Mouse (Mus musculus): Measurements from ENCODE around the gene Gm6169. TPM values are rescaled to one million over a fixed set of nuclear protein-coding genes. Genes with fewer than 3 reads are reported as not detected.

Gene Gm6169
- polyA plus RNA-seq, 2 experiments = 2.1 to 5.1 TPM

GRCm38 (mm10) chr13:97087421-97087820 lies 11.6 kb downstream of the Gm6169 start:
- ATAC-seq (ENCODE audit: low FRiP score, low read depth) (no peak), DNase-seq (ENCODE audit: low spot score) (no peak)
- Histone ChIP-seq H3K27me3 (ENCODE audit: control insufficient read depth, insufficient read depth, low read length) (no peaks in the 10 kb centered on the region), H3K9ac (ENCODE audit: low read depth, low read length, severe bottlenecking) (no peak overlapping the region), H3K36me3 (ENCODE audit: control insufficient read depth, insufficient read depth, low read length) (no peaks in the 10 kb centered on the region), H3K4me2 (replicated peaks; ENCODE audit: low read depth, low read length, severe bottlenecking) (no peak overlapping the region), H3K9me3 (ENCODE audit: control insufficient read depth, low read length) (no peaks in the 10 kb centered on the region), H3K27ac (replicated peaks; ENCODE audit: low read depth, low read length) (no peak overlapping the region), H3K4me1 (ENCODE audit: control insufficient read depth, insufficient read depth, low read length) (no peaks in the 10 kb centered on the region), H3K4me3 (replicated peaks; ENCODE audit: low read length) (no peak overlapping the region)
- 92% methylated on average over 6 of the region's 6 CpGs for WGBS
- TF ChIP-seq POLR2A (IDR thresholded peaks at IDR 0.05; ENCODE audit: borderline replicate concordance, extremely low read depth, insufficient read depth, insufficient read length) = no peak

GRCm38 (mm10) chr13:97086316-97086715 lies 12.7 kb downstream of the Gm6169 start:
- no peak overlapping the region for H3K4me2 ChIP-seq (replicated peaks; ENCODE audit: low read depth, low read length, severe bottlenecking)
- no peak for DNase-seq (ENCODE audit: low spot score)
- 75% methylated on average over 9 of the region's 9 CpGs for WGBS
- no peak for ATAC-seq (ENCODE audit: low FRiP score, low read depth)
- H3K27ac ChIP-seq (replicated peaks; ENCODE audit: low read depth, low read length) = no peak overlapping the region
- no peak overlapping the region for H3K4me3 ChIP-seq (replicated peaks; ENCODE audit: low read length)
- no peak overlapping the region for H3K9ac ChIP-seq (ENCODE audit: low read depth, low read length, severe bottlenecking)
- TF ChIP-seq POLR2A (IDR thresholded peaks at IDR 0.05; ENCODE audit: borderline replicate concordance, extremely low read depth, insufficient read depth, insufficient read length) = no peak
- no peaks in the 10 kb centered on the region for H3K9me3 ChIP-seq (ENCODE audit: control insufficient read depth, low read length)
- H3K27me3 ChIP-seq (ENCODE audit: control insufficient read depth, insufficient read depth, low read length) = no peaks in the 10 kb centered on the region
- no peaks in the 10 kb centered on the region for H3K36me3 ChIP-seq (ENCODE audit: control insufficient read depth, insufficient read depth, low read length)
- no peaks in the 10 kb centered on the region for H3K4me1 ChIP-seq (ENCODE audit: control insufficient read depth, insufficient read depth, low read length)

DNA sequence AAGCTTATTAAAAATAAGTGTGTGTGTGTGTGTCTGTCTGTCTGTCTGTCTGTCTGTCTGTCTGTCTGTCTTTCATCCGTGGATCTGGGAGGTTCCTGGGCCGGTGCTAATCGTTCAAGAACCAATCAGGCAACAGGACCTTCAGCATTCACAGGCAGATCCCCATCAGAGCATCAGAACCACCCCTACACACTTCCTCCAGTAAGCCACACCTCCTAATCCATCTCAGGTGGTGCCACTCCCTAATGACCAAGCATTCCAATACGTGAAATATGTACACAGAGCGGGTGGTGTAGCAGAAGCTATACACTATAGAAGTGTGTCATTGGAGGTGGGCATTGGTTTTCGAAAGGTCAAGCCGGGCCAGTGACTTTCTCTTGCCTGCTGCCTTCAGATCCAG lies 16.6 kb downstream of the Gm6169 start:
- no peaks in the 10 kb centered on the region for H3K36me3 ChIP-seq (ENCODE audit: control insufficient read depth, insufficient read depth, low read length)
- H3K4me2 ChIP-seq (replicated peaks; ENCODE audit: low read depth, low read length, severe bottlenecking) = no peak overlapping the region
- ATAC-seq (ENCODE audit: low FRiP score, low read depth) (no peak), DNase-seq (ENCODE audit: low spot score) (no peak)
- no peaks in the 10 kb centered on the region for H3K9me3 ChIP-seq (ENCODE audit: control insufficient read depth, low read length)
- no peak overlapping the region for H3K4me3 ChIP-seq (replicated peaks; ENCODE audit: low read length)
- H3K9ac ChIP-seq (ENCODE audit: low read depth, low read length, severe bottlenecking) = no peak overlapping the region
- WGBS = 84% methylated on average over 7 of the region's 7 CpGs
- H3K4me1 ChIP-seq (ENCODE audit: control insufficient read depth, insufficient read depth, low read length) = no peaks in the 10 kb centered on the region
- no peak for TF ChIP-seq POLR2A (IDR thresholded peaks at IDR 0.05; ENCODE audit: borderline replicate concordance, extremely low read depth, insufficient read depth, insufficient read length)
- H3K27ac ChIP-seq (replicated peaks; ENCODE audit: low read depth, low read length) = no peak overlapping the region
- H3K27me3 ChIP-seq (ENCODE audit: control insufficient read depth, insufficient read depth, low read length) = no peaks in the 10 kb centered on the region

DNA sequence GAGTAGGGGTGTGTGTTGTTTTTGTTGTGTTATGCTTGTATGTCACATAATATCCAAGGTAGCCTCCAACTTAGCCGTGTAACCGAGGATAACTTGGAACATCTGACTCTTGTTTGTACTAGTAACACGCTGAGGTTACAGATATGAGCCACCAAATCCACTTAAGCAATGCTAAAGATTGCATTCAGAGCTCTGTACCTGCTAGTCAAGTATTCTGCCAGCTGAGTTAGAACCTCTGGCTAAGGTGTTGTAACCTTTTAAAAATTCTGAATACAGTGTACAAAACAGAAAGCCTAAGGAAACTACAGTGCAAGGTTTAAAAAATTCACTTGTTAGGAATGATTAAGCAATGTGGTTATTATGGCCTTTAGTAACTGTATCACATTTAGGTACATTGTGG lies 18.4 kb downstream of the Gm6169 start:
- TF ChIP-seq POLR2A (IDR thresholded peaks at IDR 0.05; ENCODE audit: borderline replicate concordance, extremely low read depth, insufficient read depth, insufficient read length) = no peak
- Histone ChIP-seq H3K9ac (ENCODE audit: low read depth, low read length, severe bottlenecking) (no peak overlapping the region), H3K36me3 (ENCODE audit: control insufficient read depth, insufficient read depth, low read length) (no peaks in the 10 kb centered on the region), H3K27me3 (ENCODE audit: control insufficient read depth, insufficient read depth, low read length) (no peaks in the 10 kb centered on the region), H3K4me2 (replicated peaks; ENCODE audit: low read depth, low read length, severe bottlenecking) (no peak overlapping the region), H3K4me1 (ENCODE audit: control insufficient read depth, insufficient read depth, low read length) (no peaks in the 10 kb centered on the region), H3K9me3 (ENCODE audit: control insufficient read depth, low read length) (no peaks in the 10 kb centered on the region), H3K27ac (replicated peaks; ENCODE audit: low read depth, low read length) (no peak overlapping the region), H3K4me3 (replicated peaks; ENCODE audit: low read length) (no peak overlapping the region)
- 90% methylated on average over 3 of the region's 3 CpGs for WGBS
- DNase-seq (ENCODE audit: low spot score) (no peak), ATAC-seq (ENCODE audit: low FRiP score, low read depth) (no peak)

- Histone ChIP-seq H3K36me3 (ENCODE audit: control insufficient read depth, insufficient read depth, low read length) (no peaks in the 10 kb centered on the region), H3K9ac (ENCODE audit: low read depth, low read length, severe bottlenecking) (no peak overlapping the region), H3K9me3 (ENCODE audit: control insufficient read depth, low read length) (no peaks in the 10 kb centered on the region), H3K4me1 (ENCODE audit: control insufficient read depth, insufficient read depth, low read length) (no peaks in the 10 kb centered on the region), H3K27ac (replicated peaks; ENCODE audit: low read depth, low read length) (no peak overlapping the region), H3K4me3 (replicated peaks; ENCODE audit: low read length) (no peak overlapping the region), H3K4me2 (replicated peaks; ENCODE audit: low read depth, low read length, severe bottlenecking) (no peak overlapping the region), H3K27me3 (ENCODE audit: control insufficient read depth, insufficient read depth, low read length) (no peaks in the 10 kb centered on the region)
- 84% methylated on average over 2 of the region's 2 CpGs for WGBS
- no peak for ATAC-seq (ENCODE audit: low FRiP score, low read depth)
- DNase-seq (ENCODE audit: low spot score) = no peak
- TF ChIP-seq POLR2A (IDR thresholded peaks at IDR 0.05; ENCODE audit: borderline replicate concordance, extremely low read depth, insufficient read depth, insufficient read length) = no peak
These were observed 18.8 kb downstream of the Gm6169 start for GRCm38 (mm10) chr13:97080201-97080600.

DNA sequence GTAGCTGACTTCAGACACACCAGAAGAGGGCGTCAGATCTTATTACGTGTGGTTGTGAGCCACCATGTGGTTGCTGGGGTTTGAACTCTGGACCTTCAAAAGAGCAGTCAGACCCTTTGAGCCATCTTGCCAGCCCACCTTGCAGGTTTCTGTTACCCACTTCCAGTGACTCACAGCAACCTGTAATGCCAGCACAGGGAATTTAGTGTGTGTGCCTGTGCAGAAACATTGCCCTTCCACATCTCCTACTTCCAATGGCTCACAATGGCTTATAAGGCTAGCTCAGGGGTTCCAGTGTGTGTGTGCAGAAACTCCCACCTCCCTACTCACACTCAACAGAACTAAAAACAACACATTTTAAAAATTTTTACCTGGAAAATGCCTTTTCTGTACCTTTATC lies 21.5 kb downstream of the Gm6169 start:
- H3K36me3 ChIP-seq (ENCODE audit: control insufficient read depth, insufficient read depth, low read length) = no peaks in the 10 kb centered on the region
- no peak for TF ChIP-seq POLR2A (IDR thresholded peaks at IDR 0.05; ENCODE audit: borderline replicate concordance, extremely low read depth, insufficient read depth, insufficient read length)
- no peaks in the 10 kb centered on the region for H3K9me3 ChIP-seq (ENCODE audit: control insufficient read depth, low read length)
- H3K27ac ChIP-seq (replicated peaks; ENCODE audit: low read depth, low read length) = no peak overlapping the region
- WGBS = 95% methylated on average over 2 of the region's 2 CpGs
- no peak for DNase-seq (ENCODE audit: low spot score)
- H3K27me3 ChIP-seq (ENCODE audit: control insufficient read depth, insufficient read depth, low read length) = peaks cover 6% of the 10 kb centered on the region; the same call in 1 of the 2 replicates
- no peak overlapping the region for H3K4me2 ChIP-seq (replicated peaks; ENCODE audit: low read depth, low read length, severe bottlenecking)
- H3K9ac ChIP-seq (ENCODE audit: low read depth, low read length, severe bottlenecking) = no peak overlapping the region
- no peaks in the 10 kb centered on the region for H3K4me1 ChIP-seq (ENCODE audit: control insufficient read depth, insufficient read depth, low read length)
- ATAC-seq (ENCODE audit: low FRiP score, low read depth) = no peak
- H3K4me3 ChIP-seq (replicated peaks; ENCODE audit: low read length) = no peak overlapping the region

Data from limb, embryonic 14.5 days (tissue).